Mouse (Mus musculus): ENCODE data around the gene Ica1. TPM values are rescaled to one million over a fixed set of nuclear protein-coding genes. Genes with fewer than 3 reads are reported as not detected.

Ica1 gene
- polyA plus RNA-seq, 2 experiments: 1.9 to 5.5 TPM

GRCm38 (mm10) chr6:8769803-8770202, 8.5 kb downstream of the Ica1 start:
- DNase-seq (ENCODE audit: low read depth in 3 of 3, low spot score in 3 of 3) (no peak), ATAC-seq (ENCODE audit: insufficient read depth) (peak; percentile 74)
- H3K9ac ChIP-seq (replicated peaks): no peak overlapping the region
- H3K4me1 ChIP-seq (replicated peaks; ENCODE audit: control insufficient read depth in 2 of 2, insufficient read depth in 2 of 2, low read length in 1 of 2): peaks cover 0 to 6% of the 10 kb centered on the region in 2 experiments; a peak in 1 of 4 replicates
- H3K27me3 ChIP-seq (ENCODE audit: control insufficient read depth, insufficient read depth, low read length): no peaks in the 10 kb centered on the region
- no peaks in the 10 kb centered on the region for H3K9me3 ChIP-seq (ENCODE audit: control insufficient read depth, low read length)
- H3K4me3 ChIP-seq (ENCODE audit: insufficient read depth in 1 of 2, low read depth in 2 of 2, low read length in 2 of 2): no peak overlapping the region
- no peak for TF ChIP-seq EP300 (IDR thresholded peaks at IDR 0.05; ENCODE audit: low read depth)
- TF ChIP-seq CTCF (IDR thresholded peaks at IDR 0.05; ENCODE audit: low read depth): no peak
- H3K36me3 ChIP-seq (replicated peaks; ENCODE audit: control insufficient read depth, insufficient read depth, low read depth): no peaks in the 10 kb centered on the region
- H3K4me2 ChIP-seq (ENCODE audit: low read depth): no peak overlapping the region
- H3K27ac ChIP-seq: no peak overlapping the region
- 9% methylated on average over 6 of the region's 6 CpGs for WGBS (ENCODE audit: insufficient replicate concordance)

- no peak overlapping the region for H3K27ac ChIP-seq
- 65% methylated on average over 5 of the region's 5 CpGs for WGBS (ENCODE audit: insufficient replicate concordance)
Measured at GRCm38 (mm10) chr6:8766652-8767051, 11.6 kb downstream of the Ica1 start.

GRCm38 (mm10) chr6:8765801-8766200, 12.5 kb downstream of the Ica1 start:
- TF ChIP-seq CTCF (IDR thresholded peaks at IDR 0.05; ENCODE audit: low read depth): no peak
- TF ChIP-seq EP300 (IDR thresholded peaks at IDR 0.05; ENCODE audit: low read depth): no peak
- WGBS (ENCODE audit: insufficient replicate concordance): 75% methylated on average over 3 of the region's 3 CpGs
- peaks cover 0 to 4% of the 10 kb centered on the region in 2 experiments; a peak in 2 of 4 replicates for H3K4me1 ChIP-seq (replicated peaks; ENCODE audit: control insufficient read depth in 2 of 2, insufficient read depth in 2 of 2, low read length in 1 of 2)
- H3K9me3 ChIP-seq (ENCODE audit: control insufficient read depth, low read length): no peaks in the 10 kb centered on the region
- DNase-seq (ENCODE audit: low read depth in 3 of 3, low spot score in 3 of 3) (no peak), ATAC-seq (ENCODE audit: insufficient read depth) (no peak)
- no peak overlapping the region for H3K9ac ChIP-seq (replicated peaks)
- H3K27ac ChIP-seq: no peak overlapping the region
- no peak overlapping the region for H3K4me3 ChIP-seq (ENCODE audit: insufficient read depth in 1 of 2, low read depth in 2 of 2, low read length in 2 of 2)
- no peaks in the 10 kb centered on the region for H3K27me3 ChIP-seq (ENCODE audit: control insufficient read depth, insufficient read depth, low read length)
- no peaks in the 10 kb centered on the region for H3K36me3 ChIP-seq (replicated peaks; ENCODE audit: control insufficient read depth, insufficient read depth, low read depth)
- H3K4me2 ChIP-seq (ENCODE audit: low read depth): no peak overlapping the region

More at GRCm38 (mm10) chr6:8766652-8767051, 11.6 kb downstream of the Ica1 start:
- ATAC-seq (ENCODE audit: insufficient read depth): no peak
- DNase-seq (ENCODE audit: low read depth in 3 of 3, low spot score in 3 of 3): no peak
- Histone ChIP-seq H3K9ac (replicated peaks) (no peak overlapping the region), H3K36me3 (replicated peaks; ENCODE audit: control insufficient read depth, insufficient read depth, low read depth) (no peaks in the 10 kb centered on the region), H3K4me2 (ENCODE audit: low read depth) (no peak overlapping the region), H3K9me3 (ENCODE audit: control insufficient read depth, low read length) (no peaks in the 10 kb centered on the region), H3K4me1 (replicated peaks; ENCODE audit: control insufficient read depth in 2 of 2, insufficient read depth in 2 of 2, low read length in 1 of 2) (peaks cover 0 to 6% of the 10 kb centered on the region in 2 experiments; a peak in 1 of 4 replicates), H3K4me3 (ENCODE audit: insufficient read depth in 1 of 2, low read depth in 2 of 2, low read length in 2 of 2) (no peak overlapping the region), H3K27me3 (ENCODE audit: control insufficient read depth, insufficient read depth, low read length) (no peaks in the 10 kb centered on the region)
- TF ChIP-seq CTCF (IDR thresholded peaks at IDR 0.05; ENCODE audit: low read depth): no peak
- TF ChIP-seq EP300 (IDR thresholded peaks at IDR 0.05; ENCODE audit: low read depth): no peak

- no peak for DNase-seq (ENCODE audit: low read depth in 3 of 3, low spot score in 3 of 3)
Measured at GRCm38 (mm10) chr6:8765064-8765463, 13.2 kb downstream of the Ica1 start.

GRCm38 (mm10) chr6:8760708-8761294, 17.5 kb downstream of the Ica1 start:
- no peak overlapping the region for H3K4me2 ChIP-seq (ENCODE audit: low read depth)
- H3K9ac ChIP-seq (replicated peaks): no peak overlapping the region
- DNase-seq (ENCODE audit: low read depth in 3 of 3, low spot score in 3 of 3): no peak
- 49% methylated on average over 5 of the region's 5 CpGs for WGBS (ENCODE audit: insufficient replicate concordance)
- H3K36me3 ChIP-seq (replicated peaks; ENCODE audit: control insufficient read depth, insufficient read depth, low read depth): no peaks in the 10 kb centered on the region
- no peak for TF ChIP-seq EP300 (IDR thresholded peaks at IDR 0.05; ENCODE audit: low read depth)
- TF ChIP-seq CTCF (IDR thresholded peaks at IDR 0.05; ENCODE audit: low read depth): no peak
- ATAC-seq (ENCODE audit: insufficient read depth): no peak
- H3K27me3 ChIP-seq (ENCODE audit: control insufficient read depth, insufficient read depth, low read length): no peaks in the 10 kb centered on the region
- H3K27ac ChIP-seq: no peak overlapping the region
- no peaks in the 10 kb centered on the region for H3K9me3 ChIP-seq (ENCODE audit: control insufficient read depth, low read length)
- peaks cover 3% of the 10 kb centered on the region in 2 experiments; a peak in 3 of 4 replicates for H3K4me1 ChIP-seq (replicated peaks; ENCODE audit: control insufficient read depth in 2 of 2, insufficient read depth in 2 of 2, low read length in 1 of 2)
- H3K4me3 ChIP-seq (ENCODE audit: insufficient read depth in 1 of 2, low read depth in 2 of 2, low read length in 2 of 2): no peak overlapping the region

More at GRCm38 (mm10) chr6:8765064-8765463, 13.2 kb downstream of the Ica1 start:
- no peaks in the 10 kb centered on the region; a peak in 1 of 4 replicates for H3K4me1 ChIP-seq (replicated peaks; ENCODE audit: control insufficient read depth in 2 of 2, insufficient read depth in 2 of 2, low read length in 1 of 2)
- no peak for ATAC-seq (ENCODE audit: insufficient read depth)
- H3K27ac ChIP-seq: no peak overlapping the region
- no peak overlapping the region for H3K4me2 ChIP-seq (ENCODE audit: low read depth)
- no peak overlapping the region for H3K4me3 ChIP-seq (ENCODE audit: insufficient read depth in 1 of 2, low read depth in 2 of 2, low read length in 2 of 2)
- H3K36me3 ChIP-seq (replicated peaks; ENCODE audit: control insufficient read depth, insufficient read depth, low read depth): no peaks in the 10 kb centered on the region
- WGBS (ENCODE audit: insufficient replicate concordance): 49% methylated on average over 1 of the region's 1 CpGs
- H3K27me3 ChIP-seq (ENCODE audit: control insufficient read depth, insufficient read depth, low read length): no peaks in the 10 kb centered on the region
- no peaks in the 10 kb centered on the region for H3K9me3 ChIP-seq (ENCODE audit: control insufficient read depth, low read length)
- no peak for TF ChIP-seq EP300 (IDR thresholded peaks at IDR 0.05; ENCODE audit: low read depth)
- no peak for TF ChIP-seq CTCF (IDR thresholded peaks at IDR 0.05; ENCODE audit: low read depth)
- H3K9ac ChIP-seq (replicated peaks): no peak overlapping the region

Measured in liver, embryonic 14.5 days (tissue).